Mouse (Mus musculus): ENCODE results near the gene Ngly1.

Gene Ngly1

GRCm38 (mm10) chr14:16328531-16328930 lies 79.5 kb downstream of the Ngly1 start:
- no peak for DNase-seq (ENCODE audit: low read depth in 2 of 2, low spot score in 2 of 2)

DNA sequence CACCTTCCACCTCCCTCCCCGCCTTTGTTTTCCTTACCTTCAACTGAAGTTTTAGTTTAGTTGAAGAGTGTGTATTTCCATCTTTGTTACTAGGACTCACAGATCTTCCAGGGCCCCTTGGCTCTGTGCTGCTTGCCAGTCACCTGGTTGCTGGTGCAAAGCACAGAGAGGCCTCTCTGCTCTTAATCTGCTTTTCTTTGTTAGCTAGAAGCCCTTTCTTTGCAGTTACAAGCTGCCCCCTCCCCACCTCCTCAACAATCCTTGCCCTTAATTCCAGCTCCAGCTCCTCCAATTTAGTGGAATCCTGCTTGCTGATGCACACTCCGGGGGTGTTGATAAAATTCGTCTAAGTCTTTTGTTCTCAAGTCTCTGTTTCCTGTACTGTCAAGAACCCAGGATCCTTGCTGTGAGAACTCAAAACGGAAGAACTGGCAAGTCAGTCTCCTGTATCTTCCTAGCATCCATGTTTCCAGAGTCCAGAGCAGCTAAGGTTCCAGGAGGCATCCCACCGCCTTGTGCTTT lies 79.9 kb downstream of the Ngly1 start:
- DNase-seq (ENCODE audit: low read depth in 2 of 2, low spot score in 2 of 2): no peak

DNA sequence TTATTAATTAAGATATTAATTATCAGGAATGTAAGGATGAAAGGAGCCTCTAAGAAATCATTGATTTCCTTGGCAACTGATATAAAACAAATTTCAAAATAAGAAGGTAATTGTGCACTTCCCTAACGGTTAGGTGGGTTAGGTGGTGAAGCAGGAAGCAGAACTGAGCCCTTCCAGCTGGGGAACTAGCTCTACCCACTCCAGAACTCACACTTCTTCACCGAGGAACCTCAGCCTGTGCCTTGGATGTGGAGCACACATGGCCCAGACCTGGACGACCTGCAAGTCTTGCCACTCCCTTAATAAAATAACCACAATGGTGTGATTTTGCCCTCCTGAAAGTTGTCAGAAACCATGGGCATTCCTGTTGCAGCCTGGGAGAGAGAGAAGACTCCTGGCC lies 80.7 kb downstream of the Ngly1 start:
- DNase-seq (ENCODE audit: low read depth in 2 of 2, low spot score in 2 of 2): no peak

DNA sequence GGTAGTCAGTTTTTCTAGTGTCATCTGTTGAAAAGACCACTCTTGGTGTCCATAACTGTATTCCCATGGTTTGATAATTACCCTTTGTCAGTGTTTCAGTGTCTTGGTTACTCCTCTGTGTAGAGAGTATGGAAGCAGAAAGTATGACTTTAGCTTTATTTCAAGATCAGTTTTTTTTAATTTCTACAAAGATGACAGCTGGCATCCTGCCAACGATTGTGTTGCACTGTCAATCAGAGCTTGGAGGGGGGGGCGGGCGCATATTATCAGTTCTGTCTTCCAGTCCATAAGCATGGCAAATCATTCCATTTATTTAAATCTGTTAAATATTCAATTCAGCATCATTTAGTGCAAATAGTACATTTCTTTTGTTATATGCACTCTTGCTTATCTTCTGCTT lies 85.2 kb downstream of the Ngly1 start:
- DNase-seq (ENCODE audit: low read depth in 2 of 2, low spot score in 2 of 2): no peak

DNA sequence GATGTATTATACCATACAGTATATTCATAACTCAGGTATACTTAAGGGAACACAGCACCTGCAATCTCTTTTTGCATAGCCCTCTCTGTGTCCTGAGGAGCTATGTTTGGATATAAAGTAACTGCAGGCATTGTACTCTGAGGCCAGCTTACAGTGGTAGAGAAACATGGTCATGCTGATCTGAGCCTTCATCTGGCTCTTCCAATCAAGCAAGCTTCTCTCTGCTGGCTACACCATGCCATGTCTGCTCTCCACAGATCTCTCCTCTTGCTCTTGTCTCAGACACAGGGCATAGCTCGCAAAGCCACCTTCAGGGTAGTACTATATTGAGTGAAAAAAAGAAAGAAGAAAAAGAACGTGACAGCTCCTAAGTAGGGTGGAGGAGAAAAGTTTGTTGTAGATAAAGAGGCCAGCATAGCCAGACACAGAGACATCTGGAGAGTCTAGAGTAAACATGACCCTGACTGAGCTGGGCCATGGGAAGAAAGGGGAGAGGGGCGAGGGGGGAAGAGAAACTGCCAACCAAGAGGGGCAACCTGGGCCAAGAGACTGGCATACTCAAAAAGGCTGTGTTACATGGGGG lies 86.8 kb downstream of the Ngly1 start:
- no peak for DNase-seq (ENCODE audit: low read depth in 2 of 2, low spot score in 2 of 2)

GRCm38 (mm10) chr14:16347505-16347904 lies 98.4 kb downstream of the Ngly1 start:
- no peak for DNase-seq (ENCODE audit: low read depth in 2 of 2, low spot score in 2 of 2)

GRCm38 (mm10) chr14:16359704-16360103 lies 110.6 kb downstream of the Ngly1 start:
- no peak for DNase-seq (ENCODE audit: low read depth in 2 of 2, low spot score in 2 of 2)
